19 mouse cellular contexts compared by ENCODE assay signal in the genomic region with DNA sequence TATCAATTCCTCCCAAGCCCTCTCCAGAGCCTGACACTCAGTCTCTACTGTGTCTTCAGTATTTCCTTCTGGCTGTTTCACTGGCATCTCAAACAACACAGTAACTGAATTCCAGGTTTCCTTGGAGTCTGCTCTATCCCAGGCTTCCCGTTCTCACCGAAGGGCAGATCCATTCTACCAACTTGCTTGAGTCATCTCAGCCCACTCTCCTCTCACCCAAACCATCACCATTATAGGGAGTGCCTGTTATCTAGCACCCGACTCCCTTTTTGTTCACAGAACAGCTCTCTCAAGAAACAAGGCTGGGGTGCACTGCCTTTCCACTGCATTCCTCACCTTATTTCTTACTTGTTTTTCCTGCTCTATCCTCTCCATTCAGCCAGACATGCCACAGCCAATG.
"Had no signal": no experiment of that assay in that cellular context is flagged by ENCODE, and none has a peak within 500 bp of the region (broad histone marks: within the 10 kb centered on the region; RNA-seq: fewer than 3 reads in every experiment).

No protein-coding gene starts in this region.

- H3K4me1 ChIP-seq: midbrain, embryonic 10.5 days; midbrain, embryonic 12.5 days; neural tube, embryonic 13.5 days; neural tube, embryonic 15.5 days had no signal

- ATAC-seq: midbrain, embryonic 16.5 days had no signal

- H3K4me3 ChIP-seq: midbrain, embryonic 10.5 days; midbrain, embryonic 12.5 days; myocyte; neural tube, embryonic 13.5 days; neural tube, embryonic 15.5 days had no signal

- DNase-seq: lung, adult 18-20 months; lung, embryonic 14.5 days; lung, postnatal 10 days; lung, postnatal 4 days; midbrain, embryonic 14.5 days; retina, postnatal 1 day; right cerebral cortex, adult 18-20 months; right cerebral cortex, postnatal 25 days; right cerebral cortex, postnatal 4 days; spleen, adult 18-20 months; thymus, adult 2 months; thymus, postnatal 25 days; thymus, postnatal 4 days had no signal

- H3K27ac ChIP-seq: midbrain, embryonic 10.5 days; midbrain, embryonic 12.5 days; neural tube, embryonic 13.5 days; neural tube, embryonic 15.5 days had no signal

- H3K9me3 ChIP-seq: midbrain, embryonic 10.5 days; midbrain, embryonic 12.5 days; neural tube, embryonic 13.5 days; neural tube, embryonic 15.5 days had no signal

- H3K4me2 ChIP-seq: lung, embryonic 14.5 days; midbrain, embryonic 12.5 days; neural tube, embryonic 13.5 days; neural tube, embryonic 15.5 days had no signal

- H3K27me3 ChIP-seq: midbrain, embryonic 12.5 days; neural tube, embryonic 13.5 days; neural tube, embryonic 15.5 days had no signal

- H3K9ac ChIP-seq: lung, embryonic 14.5 days; midbrain, embryonic 12.5 days; neural tube, embryonic 13.5 days; neural tube, embryonic 15.5 days had no signal
